Mouse (Mus musculus) bone marrow macrophage, adult 2 months (primary cell): ENCODE measurements around the gene Tsga13.

Experiments
- CTCF ChIP-seq: IDR thresholded peaks from 2 replicates; pipeline ENCODE4 v1.5.1; 2012; ENCODE audit warnings: low read depth, mild to moderate bottlenecking, low read length, moderate library complexity
- POLR2A ChIP-seq: IDR thresholded peaks from 2 replicates; pipeline ENCODE4 v1.6.1; 2012; ENCODE audit warnings: mild to moderate bottlenecking, low read depth, low read length, borderline replicate concordance

GRCm38 (mm10) chr6:30876661-30877060 lies 38.7 kb downstream of the Tsga13 start:
- TF ChIP-seq POLR2A (no peak), CTCF (no peak)
